Mouse (Mus musculus): Measurements from ENCODE around the gene Angptl8. TPM values are rescaled to one million over a fixed set of nuclear protein-coding genes. Genes with fewer than 3 reads are reported as not detected.
A peak's percentile ranks its signal among the peaks of the same experiment; 100 is the strongest.
"Not testable (repeated sequence)": the region's sequence is repeated elsewhere in the genome, so short reads cannot be mapped to it uniquely, and the experiment has no call there.

Angptl8 gene
- polyA plus RNA-seq, 1 experiment, result not detected

- H3K27me3 ChIP-seq (ENCODE audit: control insufficient read depth, insufficient read depth, low read length), result no peaks in the 10 kb centered on the region
- H3K4me1 ChIP-seq (ENCODE audit: control insufficient read depth, insufficient read depth, low read length), result 0 out of 2 replicates have a peak, but pooled peaks cover 2% of the 10 kb centered on the region
- H3K27ac ChIP-seq (ENCODE audit: insufficient read depth, low read length), result no peak overlapping the region
- H3K4me3 ChIP-seq (replicated peaks; ENCODE audit: insufficient read depth, low read depth, low read length), result no peak overlapping the region
- peak in 1 of 2 experiments; percentile 33 for DNase-seq
- 44% methylated on average over 2 of the region's 2 CpGs for WGBS
- no peak for TF ChIP-seq CTCF (IDR thresholded peaks at IDR 0.05; ENCODE audit: borderline replicate concordance, insufficient read depth, low read depth, low read length)
- no peak for TF ChIP-seq POLR2A (IDR thresholded peaks at IDR 0.05; ENCODE audit: borderline replicate concordance, insufficient read depth, low read length)
Measured at GRCm38 (mm10) chr9:21866641-21867040, 31.3 kb downstream of the Angptl8 start.

DNA sequence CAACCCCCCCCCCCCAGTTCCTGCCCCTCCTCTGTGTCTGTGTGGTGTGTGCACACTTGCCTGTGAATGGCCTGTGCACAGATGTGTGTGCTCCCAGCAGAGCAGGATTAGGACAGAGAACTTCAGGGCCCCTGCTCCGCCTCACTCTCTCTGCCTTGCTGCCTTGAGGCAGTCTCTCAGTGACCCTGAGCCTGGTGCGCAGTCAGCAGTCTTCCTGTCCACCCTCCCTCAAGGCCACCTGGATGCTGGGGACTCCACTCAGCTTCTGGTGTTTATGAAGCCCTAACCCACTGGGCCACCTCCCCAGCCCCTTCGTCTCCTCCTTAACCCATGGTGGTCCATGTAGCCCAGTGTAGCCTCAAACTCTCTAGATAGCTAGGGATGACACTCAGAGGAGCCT lies 32.4 kb downstream of the Angptl8 start:
- WGBS, result 93% methylated on average over 3 of the region's 3 CpGs
- Histone ChIP-seq H3K27me3 (ENCODE audit: control insufficient read depth, insufficient read depth, low read length) (no peaks in the 10 kb centered on the region), H3K4me1 (ENCODE audit: control insufficient read depth, insufficient read depth, low read length) (0 out of 2 replicates have a peak, but pooled peaks cover 2% of the 10 kb centered on the region), H3K4me3 (replicated peaks; ENCODE audit: insufficient read depth, low read depth, low read length) (no peak overlapping the region), H3K27ac (ENCODE audit: insufficient read depth, low read length) (no peak overlapping the region)
- TF ChIP-seq POLR2A (IDR thresholded peaks at IDR 0.05; ENCODE audit: borderline replicate concordance, insufficient read depth, low read length), result no peak
- no peak for TF ChIP-seq CTCF (IDR thresholded peaks at IDR 0.05; ENCODE audit: borderline replicate concordance, insufficient read depth, low read depth, low read length)
- no peak for DNase-seq

GRCm38 (mm10) chr9:21869290-21869689 lies 34.0 kb downstream of the Angptl8 start:
- H3K4me3 ChIP-seq (replicated peaks; ENCODE audit: insufficient read depth, low read depth, low read length); H3K27me3 ChIP-seq (ENCODE audit: control insufficient read depth, insufficient read depth, low read length); H3K4me1 ChIP-seq (ENCODE audit: control insufficient read depth, insufficient read depth, low read length); H3K27ac ChIP-seq (ENCODE audit: insufficient read depth, low read length): not testable (repeated sequence)
- peak; percentile 24; the same call in 1 of the 2 replicates for TF ChIP-seq CTCF (IDR thresholded peaks at IDR 0.05; ENCODE audit: borderline replicate concordance, insufficient read depth, low read depth, low read length)
- 49% methylated on average over 7 of the region's 7 CpGs for WGBS
- DNase-seq, result peak; percentile 41 to 54

DNA sequence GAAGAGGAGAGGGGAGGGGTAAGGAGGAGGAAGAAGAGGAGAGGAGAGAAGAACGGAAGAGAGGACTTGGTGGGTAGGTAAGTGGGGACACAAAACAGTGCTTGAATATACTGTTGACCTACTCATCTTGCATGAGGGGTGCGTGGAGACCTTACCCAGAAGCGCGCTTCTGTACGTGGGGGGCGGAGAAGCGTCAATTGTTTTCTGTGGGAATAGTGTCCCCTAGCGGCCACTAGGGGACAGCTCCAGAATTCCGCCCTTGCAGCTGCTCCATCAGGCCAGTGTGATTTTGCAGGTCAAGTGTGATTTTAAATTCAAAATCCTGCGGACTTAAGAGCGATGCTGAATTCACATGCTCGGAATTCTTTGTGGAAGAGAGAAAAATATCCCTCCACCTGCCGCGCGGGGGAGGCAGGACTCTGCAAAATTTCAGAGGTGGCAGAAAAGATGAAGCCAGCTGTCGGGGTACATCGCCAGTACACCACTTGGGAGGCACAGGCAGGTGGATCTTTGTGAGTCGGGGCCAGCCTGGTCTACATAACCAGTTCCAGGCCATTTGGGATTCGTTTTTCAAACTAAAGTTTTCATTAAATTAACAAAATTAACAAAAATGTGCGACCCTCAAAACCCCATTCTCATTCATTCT lies 35.7 kb downstream of the Angptl8 start:
- DNase-seq, result peak; percentile 59 to 64
- Histone ChIP-seq H3K4me1 (ENCODE audit: control insufficient read depth, insufficient read depth, low read length) (peaks cover 2% of the 10 kb centered on the region; the same call in 1 of the 2 replicates), H3K27me3 (ENCODE audit: control insufficient read depth, insufficient read depth, low read length) (no peaks in the 10 kb centered on the region), H3K4me3 (replicated peaks; ENCODE audit: insufficient read depth, low read depth, low read length) (peak overlapping the region; percentile 51), H3K27ac (ENCODE audit: insufficient read depth, low read length) (no peak overlapping the region)
- WGBS, result 8% methylated on average over 20 of the region's 20 CpGs
- TF ChIP-seq CTCF (IDR thresholded peaks at IDR 0.05; ENCODE audit: borderline replicate concordance, insufficient read depth, low read depth, low read length) (peak; percentile 86), POLR2A (IDR thresholded peaks at IDR 0.05; ENCODE audit: borderline replicate concordance, insufficient read depth, low read length) (no peak)

DNA sequence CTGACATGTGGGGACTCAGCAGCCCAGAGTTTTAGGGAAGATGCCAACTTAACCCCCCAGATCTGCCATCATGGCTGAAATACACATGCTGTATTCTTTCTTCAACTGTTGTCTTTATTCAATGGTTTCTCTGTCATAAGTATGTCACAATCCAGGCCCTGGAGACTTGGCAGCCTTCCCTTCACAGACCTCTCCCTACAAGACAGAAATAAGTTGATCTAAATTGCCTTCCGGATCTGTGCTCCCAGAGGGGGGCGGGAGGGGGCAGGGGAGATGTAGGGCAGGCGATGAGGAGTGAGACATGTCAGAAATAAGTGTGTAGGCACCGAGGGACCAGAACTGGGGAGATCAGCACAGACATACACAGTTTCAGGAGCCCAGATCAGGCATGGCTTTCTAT lies 36.9 kb downstream of the Angptl8 start:
- 35% methylated on average over 4 of the region's 4 CpGs for WGBS
- no peak for DNase-seq
- Histone ChIP-seq H3K4me1 (ENCODE audit: control insufficient read depth, insufficient read depth, low read length) (no peaks in the 10 kb centered on the region; the same call in 1 of the 2 replicates), H3K4me3 (replicated peaks; ENCODE audit: insufficient read depth, low read depth, low read length) (no peak overlapping the region), H3K27me3 (ENCODE audit: control insufficient read depth, insufficient read depth, low read length) (no peaks in the 10 kb centered on the region), H3K27ac (ENCODE audit: insufficient read depth, low read length) (no peak overlapping the region)
- TF ChIP-seq POLR2A (IDR thresholded peaks at IDR 0.05; ENCODE audit: borderline replicate concordance, insufficient read depth, low read length) (no peak), CTCF (IDR thresholded peaks at IDR 0.05; ENCODE audit: borderline replicate concordance, insufficient read depth, low read depth, low read length) (no peak)

GRCm38 (mm10) chr9:21876601-21877000 lies 41.3 kb downstream of the Angptl8 start:
- TF ChIP-seq CTCF (IDR thresholded peaks at IDR 0.05; ENCODE audit: borderline replicate concordance, insufficient read depth, low read depth, low read length) (no peak), POLR2A (IDR thresholded peaks at IDR 0.05; ENCODE audit: borderline replicate concordance, insufficient read depth, low read length) (no peak)
- Histone ChIP-seq H3K4me3 (replicated peaks; ENCODE audit: insufficient read depth, low read depth, low read length) (no peak overlapping the region), H3K27ac (ENCODE audit: insufficient read depth, low read length) (no peak overlapping the region), H3K4me1 (ENCODE audit: control insufficient read depth, insufficient read depth, low read length) (no peaks in the 10 kb centered on the region; the same call in 1 of the 2 replicates), H3K27me3 (ENCODE audit: control insufficient read depth, insufficient read depth, low read length) (no peaks in the 10 kb centered on the region)
- 63% methylated on average over 3 of the region's 3 CpGs for WGBS
- no peak for DNase-seq

Other genes starting within 250 kb of the Angptl8 start
- gene Timm29, start 242.8 kb upstream of the Angptl8 start, polyA plus RNA-seq (2012; rRNA removed), result 53.1 and 53.4 TPM in 2 replicates
- gene Yipf2, start 242.7 kb upstream of the Angptl8 start, polyA plus RNA-seq (2012; rRNA removed), result 30.9 and 31.3 TPM in 2 replicates
- 88.8 and 96.7 TPM in 2 replicates for gene Smarca4, start 219.3 kb upstream of the Angptl8 start, polyA plus RNA-seq (2012; rRNA removed)
- gene Ldlr, start 112.0 kb upstream of the Angptl8 start, polyA plus RNA-seq (2012; rRNA removed), result 34.1 and 34.2 TPM in 2 replicates
- 3.8 TPM in 2 replicates for gene Spc24, start 75.2 kb upstream of the Angptl8 start, polyA plus RNA-seq (2012; rRNA removed)
- gene Kank2, start 36.8 kb upstream of the Angptl8 start, polyA plus RNA-seq (2012; rRNA removed), result 44.7 and 50.6 TPM in 2 replicates
- gene Dock6, start 17.1 kb downstream of the Angptl8 start, polyA plus RNA-seq (2012; rRNA removed), result 39.3 and 41.4 TPM in 2 replicates
- gene Rab3d, start 82.7 kb downstream of the Angptl8 start, polyA plus RNA-seq (2012; rRNA removed), result 13.9 and 16.3 TPM in 2 replicates
- gene Ccdc159, start 92.0 kb downstream of the Angptl8 start, polyA plus RNA-seq (2012; rRNA removed), result 14.7 and 16.6 TPM in 2 replicates
- 62.5 and 64.1 TPM in 2 replicates for gene Tmem205, start 92.0 kb downstream of the Angptl8 start, polyA plus RNA-seq (2012; rRNA removed)
- gene Plppr2, start 101.5 kb downstream of the Angptl8 start, polyA plus RNA-seq (2012; rRNA removed), result 97.5 and 106 TPM in 2 replicates
- gene Swsap1, start 120.2 kb downstream of the Angptl8 start, polyA plus RNA-seq (2012; rRNA removed), result 12.2 and 12.8 TPM in 2 replicates
- gene Epor, start 128.0 kb downstream of the Angptl8 start, polyA plus RNA-seq (2012; rRNA removed), result 9.2 and 10.4 TPM in 2 replicates
- gene Rgl3, start 153.9 kb downstream of the Angptl8 start, polyA plus RNA-seq (2012; rRNA removed), result 67.6 and 83.3 TPM in 2 replicates
- 2.4 and 2.7 TPM in 2 replicates for gene Ccdc151, start 167.1 kb downstream of the Angptl8 start, polyA plus RNA-seq (2012; rRNA removed)
- 91.3 and 95.3 TPM in 2 replicates for gene Prkcsh, start 167.3 kb downstream of the Angptl8 start, polyA plus RNA-seq (2012; rRNA removed)
- gene Elavl3, start 216.5 kb downstream of the Angptl8 start, polyA plus RNA-seq (2012; rRNA removed), result 165 and 169 TPM in 2 replicates
- not detected in 2 replicates for gene Gm49318, start 235.7 kb downstream of the Angptl8 start, polyA plus RNA-seq (2012; rRNA removed)
- gene Zfp653, start 235.9 kb downstream of the Angptl8 start, polyA plus RNA-seq (2012; rRNA removed), result 45.4 and 48.3 TPM in 2 replicates
- 85.2 and 90.2 TPM in 2 replicates for gene Ecsit, start 249.9 kb downstream of the Angptl8 start, polyA plus RNA-seq (2012; rRNA removed)

All from cerebellum, adult 2 months (tissue).